Mouse (Mus musculus): ENCODE data around the gene Fes.

Gene Fes

GRCm38 (mm10) chr7:80341793-80342192, 46.0 kb downstream of the Fes start:
- DNase-seq = peak; percentile 65

GRCm38 (mm10) chr7:80340793-80341192, 47.0 kb downstream of the Fes start, which contains the start of gene Unc45a:
Unc45a (minus strand) TSS chr7:80341005.
- DNase-seq = peak; percentile 81

GRCm38 (mm10) chr7:80339793-80340628, 47.7 kb downstream of the Fes start:
- peak; percentile 99 for DNase-seq

- DNase-seq = peak; percentile 66
Observed at GRCm38 (mm10) chr7:80339371-80339770, 48.4 kb downstream of the Fes start.

GRCm38 (mm10) chr7:80336932-80337331, 50.8 kb downstream of the Fes start:
- no peak for DNase-seq

GRCm38 (mm10) chr7:80334848-80335247, 52.9 kb downstream of the Fes start:
- DNase-seq = no peak

GRCm38 (mm10) chr7:80331433-80331832, 56.3 kb downstream of the Fes start:
- DNase-seq = peak; percentile 41

- peak; percentile 71 for DNase-seq
Observed at GRCm38 (mm10) chr7:80330278-80330677, 57.5 kb downstream of the Fes start.
